7 mouse cellular contexts compared by ENCODE assay signal in genomic region chrX:73716709-73717545, GRCm38 (mm10). TPM values are rescaled to one million over a fixed set of nuclear protein-coding genes. Genes with fewer than 3 reads are reported as not detected.
A peak's percentile ranks its signal among the peaks of the same experiment; 100 is the strongest.
DNase-seq lines count a peak whose midpoint lies in the region; ATAC-seq and TF ChIP-seq lines count a peak whose summit lies in the region.

No protein-coding gene starts in this region.

- H3K9ac ChIP-seq in intestine, postnatal 0 days (ENCODE audit: low read depth, low read length), result peak overlapping the region; percentile 58
- H3K9ac ChIP-seq in stomach, embryonic 14.5 days (replicated peaks; ENCODE audit: low read depth, low read length), result peak overlapping the region; percentile 30; the same call in 1 of the 2 replicates

- 33% methylated on average over 30 of the region's 30 CpGs for WGBS in intestine, postnatal 0 days
- 34% methylated on average over 30 of the region's 30 CpGs for WGBS in stomach, embryonic 14.5 days

- no peaks in the 10 kb centered on the region for H3K27me3 ChIP-seq in intestine, postnatal 0 days (replicated peaks; ENCODE audit: control insufficient read depth, insufficient read depth, low read length)
- no peaks in the 10 kb centered on the region for H3K27me3 ChIP-seq in stomach, embryonic 14.5 days (ENCODE audit: control insufficient read depth, insufficient read depth, low read length)

- peak overlapping the region; percentile 69 for H3K4me2 ChIP-seq in intestine, postnatal 0 days (replicated peaks; ENCODE audit: low read depth)
- peak overlapping the region; percentile 65 for H3K4me2 ChIP-seq in stomach, embryonic 14.5 days (replicated peaks; ENCODE audit: low read depth, low read length)

- no peaks in the 10 kb centered on the region; the same call in 1 of the 2 replicates for H3K36me3 ChIP-seq in intestine, postnatal 0 days (ENCODE audit: control insufficient read depth, insufficient read depth)
- no peaks in the 10 kb centered on the region; the same call in 1 of the 2 replicates for H3K36me3 ChIP-seq in stomach, embryonic 14.5 days (ENCODE audit: control insufficient read depth, insufficient read depth, low read length)

- DNase-seq in spleen, adult 18-20 months, result peak; percentile 11 to 22
- no peak for DNase-seq in spleen, postnatal 14 days (ENCODE audit: low spot score in 2 of 2)
- peak; percentile 28 for DNase-seq in cerebellum, adult 11 months
- DNase-seq in forelimb bud, embryonic 11.5 days (ENCODE audit: low read depth, low spot score), result peak; percentile 40
- DNase-seq in lung, postnatal 14 days, result peak; percentile 2

- H3K4me3 ChIP-seq in intestine, postnatal 0 days (ENCODE audit: low read depth, low read length), result peak overlapping the region; percentile 52
- H3K4me3 ChIP-seq in stomach, embryonic 14.5 days (ENCODE audit: low read depth, low read length), result peak overlapping the region; percentile 50

- H3K9me3 ChIP-seq in intestine, postnatal 0 days (ENCODE audit: control insufficient read depth), result no peaks in the 10 kb centered on the region
- H3K9me3 ChIP-seq in stomach, embryonic 14.5 days (ENCODE audit: control insufficient read depth, low read depth, low read length), result no peaks in the 10 kb centered on the region

- ATAC-seq in intestine, postnatal 0 days, result no peak; the same call in 1 of the 2 replicates
- peak; percentile 24; the same call in 1 of the 2 replicates for ATAC-seq in stomach, embryonic 14.5 days (ENCODE audit: insufficient number of reproducible peaks, insufficient read depth, low FRiP score, low read depth)

- H3K27ac ChIP-seq in intestine, postnatal 0 days (ENCODE audit: low read depth, low read length), result peak overlapping the region; percentile 73
- peak overlapping the region; percentile 78; the same call in 1 of the 2 replicates for H3K27ac ChIP-seq in stomach, embryonic 14.5 days (ENCODE audit: low read length)

- TF ChIP-seq CTCF in intestine, postnatal 0 days (IDR thresholded peaks at IDR 0.05; ENCODE audit: low read depth), result no peak

- H3K4me1 ChIP-seq in intestine, postnatal 0 days (replicated peaks; ENCODE audit: control insufficient read depth, insufficient read depth, low read length), result peaks cover 5% of the 10 kb centered on the region; the same call in 1 of the 2 replicates
- H3K4me1 ChIP-seq in stomach, embryonic 14.5 days (ENCODE audit: control insufficient read depth, insufficient read depth, low read length), result peaks cover 14% of the 10 kb centered on the region; the same call in 1 of the 2 replicates

RNA-seq across cellular contexts. Expression of gene Abcd1, which starts 0.5 kb away (rescaled TPM):
- polyA plus RNA-seq in intestine, postnatal 0 days (2015; fragmentation: Nextera tagmentation; extraction: Ambion mirVana), result 46.5 and 51.3 TPM in 2 replicates
- 19.2 and 19.6 TPM in 2 replicates for polyA plus RNA-seq in stomach, embryonic 14.5 days (2014; fragmentation: Nextera tagmentation; extraction: Ambion mirVana)

RNA-seq across cellular contexts. Expression of gene Bcap31, which starts 1.0 kb away (rescaled TPM):
- 380 and 382 TPM in 2 replicates for polyA plus RNA-seq in intestine, postnatal 0 days (2015; fragmentation: Nextera tagmentation; extraction: Ambion mirVana)
- 254 and 260 TPM in 2 replicates for polyA plus RNA-seq in stomach, embryonic 14.5 days (2014; fragmentation: Nextera tagmentation; extraction: Ambion mirVana)

RNA-seq across cellular contexts. Expression of gene Plxnb3, which starts 40.0 kb away (rescaled TPM):
- 0.22 and 0.27 TPM in 2 replicates for polyA plus RNA-seq in intestine, postnatal 0 days (2015; fragmentation: Nextera tagmentation; extraction: Ambion mirVana)
- 0.59 and 0.78 TPM in 2 replicates for polyA plus RNA-seq in stomach, embryonic 14.5 days (2014; fragmentation: Nextera tagmentation; extraction: Ambion mirVana)

RNA-seq across cellular contexts. Expression of gene Slc6a8, which starts 44.0 kb away (rescaled TPM):
- 46.8 and 50.9 TPM in 2 replicates for polyA plus RNA-seq in intestine, postnatal 0 days (2015; fragmentation: Nextera tagmentation; extraction: Ambion mirVana)
- 11.0 and 12.2 TPM in 2 replicates for polyA plus RNA-seq in stomach, embryonic 14.5 days (2014; fragmentation: Nextera tagmentation; extraction: Ambion mirVana)

RNA-seq across cellular contexts. Expression of gene Pnck, which starts 57.0 kb away (rescaled TPM):
- 8.5 and 9.4 TPM in 2 replicates for polyA plus RNA-seq in intestine, postnatal 0 days (2015; fragmentation: Nextera tagmentation; extraction: Ambion mirVana)
- 27.0 and 27.7 TPM in 2 replicates for polyA plus RNA-seq in stomach, embryonic 14.5 days (2014; fragmentation: Nextera tagmentation; extraction: Ambion mirVana)

Comparison
In these comparisons a context has a peak if more than half of its experiments do, and no peak if none do; other contexts are left out.
1. DNase-seq: peak in spleen, adult 18-20 months (2 of 2), cerebellum, adult 11 months (single experiment), forelimb bud, embryonic 11.5 days (single experiment) and lung, postnatal 14 days (single experiment); none in spleen, postnatal 14 days (0 of 2).